Mouse (Mus musculus) R1 (cell line): ENCODE measurements around the gene Tdrkh.

Experiments used
- DNase-seq: peaks from one replicate; pipeline ENCODE4 v3.0.0-alpha.2; 2018; ENCODE audit warnings: low read depth, low spot score

The Tdrkh gene

DNA sequence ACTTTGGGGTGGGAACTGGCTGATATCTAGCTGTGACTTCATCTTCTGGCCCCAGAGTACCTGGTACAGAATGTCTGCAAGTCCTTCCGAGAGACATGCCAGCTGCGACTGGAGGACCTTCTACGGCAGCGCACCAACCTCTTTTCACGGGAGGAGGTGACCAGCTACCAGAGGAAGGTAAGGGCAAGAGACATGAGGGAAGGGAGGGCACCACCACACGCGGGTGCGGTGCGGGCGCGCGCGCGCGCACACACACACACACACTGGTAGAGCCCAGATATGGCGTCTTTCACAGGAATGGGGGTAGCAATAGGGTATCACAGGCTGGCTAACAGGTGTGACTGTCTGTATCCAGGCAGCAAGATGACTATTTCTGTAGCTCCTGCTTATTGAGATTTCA is 23.7 kb upstream of the Tdrkh start:
- no peak for DNase-seq

DNA sequence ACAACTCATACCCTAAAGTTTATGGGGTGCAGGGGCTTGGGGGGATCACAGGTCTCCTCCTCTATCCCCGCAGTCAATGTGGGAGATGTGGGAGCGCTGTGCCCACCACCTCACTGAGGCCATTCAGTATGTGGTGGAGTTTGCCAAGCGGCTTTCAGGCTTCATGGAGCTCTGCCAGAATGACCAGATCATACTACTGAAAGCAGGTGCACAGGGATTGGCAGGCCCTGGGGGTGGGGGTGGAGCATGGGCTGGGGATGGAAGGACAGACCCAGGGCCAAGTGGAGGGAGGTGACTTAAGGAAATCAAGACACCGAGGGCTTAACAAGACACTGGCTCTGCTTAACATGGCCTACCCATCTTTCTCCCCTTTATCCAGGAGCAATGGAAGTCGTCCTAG is 22.1 kb upstream of the Tdrkh start:
- DNase-seq = no peak

DNA sequence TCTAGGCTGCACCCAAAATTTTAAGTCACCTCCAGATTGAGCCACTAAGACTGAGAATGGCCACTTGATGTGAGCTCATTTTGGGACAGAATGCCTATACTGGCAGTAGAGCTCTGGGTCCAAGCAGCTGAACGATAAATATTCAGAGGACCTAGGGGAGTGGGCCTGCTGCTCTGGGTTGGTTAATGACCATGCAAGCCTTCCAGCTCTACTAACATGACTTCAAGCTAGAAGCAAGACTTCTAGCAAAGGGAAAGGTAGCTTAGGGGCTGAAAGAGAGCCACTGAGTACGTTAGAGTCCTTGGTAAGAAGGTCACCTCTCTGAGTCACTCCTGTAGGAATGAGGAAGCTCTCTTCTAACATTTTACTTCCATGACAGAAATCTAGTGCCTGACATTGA is 20.9 kb upstream of the Tdrkh start:
- DNase-seq = no peak

DNA sequence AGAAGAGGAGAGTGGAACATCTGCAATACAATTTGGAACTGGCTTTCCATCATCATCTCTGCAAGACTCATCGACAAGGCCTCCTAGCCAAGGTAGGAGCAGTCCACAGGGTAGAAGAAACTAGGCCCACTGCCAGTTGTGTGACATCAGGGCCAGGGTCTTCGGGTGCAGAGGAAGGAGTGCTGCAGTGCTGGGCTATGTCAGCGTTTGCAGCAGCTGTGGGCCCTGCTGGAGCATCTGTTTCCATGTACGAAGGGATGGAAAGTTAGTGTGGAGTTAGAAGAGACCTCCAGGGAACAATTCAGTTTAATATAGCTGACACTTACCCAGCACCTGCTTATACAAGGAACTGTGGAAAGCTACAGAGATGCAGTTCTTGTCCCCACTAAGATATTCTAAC is 20.0 kb upstream of the Tdrkh start:
- no peak for DNase-seq

DNA sequence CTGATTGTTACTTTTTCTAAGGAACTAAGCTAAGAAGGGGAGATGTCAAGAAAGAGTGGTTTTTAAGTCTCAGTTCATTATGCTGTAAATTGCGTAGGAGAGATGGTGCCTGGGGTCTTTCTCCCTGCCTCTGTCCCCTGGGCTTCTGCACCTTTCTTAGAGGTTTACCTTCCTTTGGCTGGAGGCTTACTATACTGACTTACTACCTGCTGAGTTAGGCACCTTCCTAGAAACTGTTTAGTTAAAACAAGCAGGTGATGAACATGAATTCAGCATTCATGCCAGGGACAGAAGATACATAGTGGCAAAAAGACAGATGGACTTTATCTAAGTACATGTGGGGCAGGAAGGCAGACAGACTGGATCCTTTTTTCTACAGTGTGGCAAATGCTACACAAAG is 16.7 kb upstream of the Tdrkh start:
- no peak for DNase-seq

DNA sequence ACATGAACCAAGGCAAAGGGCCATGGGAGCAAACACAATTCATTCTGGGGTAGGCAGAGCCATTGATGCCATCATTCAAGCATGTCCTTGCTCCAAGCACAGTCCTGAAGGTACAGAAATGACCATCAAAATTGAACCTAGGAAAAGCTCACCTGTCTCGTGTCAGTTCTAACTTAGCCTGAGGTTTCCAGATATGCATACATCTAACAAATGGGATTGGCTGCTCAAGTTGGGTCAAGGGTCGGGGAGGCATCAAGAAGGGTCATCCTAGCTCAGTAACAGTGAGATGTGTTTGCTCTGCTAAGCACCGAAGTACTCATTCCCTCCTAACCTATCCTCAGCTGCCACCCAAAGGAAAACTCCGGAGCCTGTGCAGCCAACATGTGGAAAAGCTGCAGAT is 16.2 kb upstream of the Tdrkh start:
- no peak for DNase-seq

DNA sequence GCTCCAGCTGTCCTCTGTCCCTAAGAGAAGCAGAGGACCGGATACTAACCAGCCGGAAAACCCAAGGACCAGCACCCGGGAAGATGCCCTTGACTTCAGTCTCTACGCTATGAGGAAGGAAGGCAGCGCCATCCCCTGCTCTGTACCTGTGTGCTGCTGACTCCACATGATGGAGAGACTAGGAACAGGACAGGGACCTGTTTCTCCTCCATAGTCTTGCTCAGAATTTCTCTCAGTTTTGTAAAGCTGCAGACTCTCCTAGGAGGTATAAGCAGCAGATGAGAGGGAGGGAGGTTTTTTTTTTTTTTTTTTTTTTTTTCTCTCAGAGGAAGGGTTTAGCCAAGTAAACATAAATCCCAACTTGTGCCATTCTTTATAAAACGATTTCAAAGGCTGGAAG is 14.9 kb upstream of the Tdrkh start, which contains the start of gene Lingo4:
Gene Lingo4, plus strand, starts transcription at position 301 of the 400 bp plus-strand sequence.
- DNase-seq = no peak

DNA sequence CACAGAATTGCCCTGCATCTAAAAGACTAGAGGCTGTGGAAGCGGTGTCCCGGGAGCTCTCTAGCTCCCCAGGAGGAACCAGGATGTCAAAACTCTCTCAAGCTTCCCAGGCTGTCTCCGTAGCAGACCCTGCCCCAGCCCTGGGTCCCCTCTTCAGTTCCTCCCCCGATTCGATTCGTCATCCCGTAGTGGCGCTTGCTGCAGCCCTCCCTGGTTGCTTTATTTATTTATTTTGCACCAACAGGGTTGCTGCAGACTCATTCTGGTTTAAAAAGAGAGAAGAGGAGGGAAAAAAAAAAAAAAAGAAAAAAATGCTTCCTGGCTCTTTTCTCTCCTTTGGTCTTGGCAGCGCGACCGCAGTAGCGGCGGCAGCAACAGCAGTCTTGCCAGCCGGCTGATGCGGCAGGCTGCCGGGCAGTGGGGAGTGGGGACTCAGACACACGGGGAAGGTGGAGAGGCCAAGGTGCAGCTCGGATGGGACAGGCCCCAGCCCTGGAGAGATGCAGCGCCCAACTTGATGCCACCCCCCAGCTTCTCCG is 14.1 kb upstream of the Tdrkh start:
- no peak for DNase-seq

DNA sequence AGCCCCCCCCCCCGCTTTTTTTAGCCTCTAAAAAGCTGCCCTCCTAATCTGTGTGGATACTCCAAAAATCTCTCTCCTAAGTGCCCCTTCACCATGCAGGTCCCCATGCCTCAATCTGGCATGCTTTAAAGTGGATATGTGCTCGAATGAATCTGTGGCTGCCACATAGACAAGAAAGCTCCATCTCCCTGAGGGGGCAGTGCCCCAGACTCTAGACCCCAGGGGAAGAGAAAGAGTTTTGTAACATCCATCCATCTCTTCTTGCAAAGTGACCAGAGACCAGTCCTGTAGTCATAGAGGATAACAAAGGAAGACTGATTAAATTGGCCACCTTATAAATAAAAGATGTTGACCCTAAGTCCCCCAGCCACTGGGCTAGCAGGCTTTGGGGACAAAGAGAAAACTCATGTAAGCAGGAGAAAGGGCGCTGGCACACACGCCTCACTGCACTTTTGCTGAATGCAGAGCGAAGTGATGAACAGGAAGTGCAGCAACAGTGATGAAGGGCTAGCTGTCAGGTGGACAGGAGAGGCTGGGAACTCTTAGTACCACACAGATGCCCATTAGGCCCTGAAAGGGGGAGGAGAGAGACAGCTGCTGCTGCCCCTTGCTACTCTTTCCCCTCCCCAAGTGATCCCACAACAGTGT is 13.3 kb upstream of the Tdrkh start:
- DNase-seq = no peak

DNA sequence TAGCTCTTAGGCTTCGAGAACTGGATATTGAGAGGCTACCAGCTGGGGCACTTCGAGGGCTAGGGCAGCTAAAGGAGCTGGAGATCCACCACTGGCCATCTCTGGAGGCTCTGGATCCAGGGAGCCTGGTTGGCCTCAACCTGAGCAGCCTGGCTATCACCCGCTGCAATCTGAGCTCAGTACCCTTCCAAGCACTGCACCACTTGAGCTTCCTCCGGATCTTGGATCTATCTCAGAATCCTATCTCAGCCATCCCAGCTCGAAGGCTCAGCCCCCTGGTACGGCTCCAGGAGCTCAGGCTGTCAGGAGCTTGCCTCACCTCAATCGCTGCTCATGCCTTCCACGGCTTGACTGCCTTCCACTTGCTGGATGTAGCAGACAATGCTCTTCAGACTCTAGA is 10.6 kb upstream of the Tdrkh start:
- no peak for DNase-seq

DNA sequence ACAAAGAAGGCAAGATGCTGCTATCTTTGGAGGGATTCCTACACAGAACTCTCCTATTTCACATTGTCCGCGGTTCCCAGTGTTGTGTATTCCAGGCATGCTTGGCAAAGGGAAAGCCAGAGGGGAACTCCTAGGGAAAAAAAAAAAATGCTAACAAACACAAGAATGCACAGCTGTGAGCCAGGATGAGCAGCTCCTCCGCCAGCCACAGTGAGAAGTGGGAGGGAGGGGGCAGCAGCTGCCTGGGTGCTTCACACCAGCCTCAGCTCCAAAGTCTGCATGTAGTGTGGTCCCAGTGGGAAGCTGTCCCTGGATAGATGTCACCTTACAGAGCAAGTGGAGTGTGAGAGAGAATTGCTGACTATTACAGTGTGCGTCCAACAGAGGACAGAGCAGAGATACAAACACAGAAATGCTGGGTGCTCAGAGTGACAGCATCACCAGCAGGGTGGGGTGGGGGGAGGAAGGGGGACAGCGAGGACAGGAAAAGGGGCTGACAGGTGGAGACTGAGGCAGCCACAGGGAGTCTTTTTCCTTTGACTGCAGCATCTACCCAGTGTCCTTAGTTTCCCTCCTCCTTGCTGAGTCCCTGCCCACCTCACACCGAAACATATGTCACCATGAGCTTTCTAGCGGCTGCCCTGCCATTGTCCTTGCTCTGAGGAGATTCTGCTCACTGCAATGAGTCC is 8.6 kb upstream of the Tdrkh start:
- DNase-seq = no peak

DNA sequence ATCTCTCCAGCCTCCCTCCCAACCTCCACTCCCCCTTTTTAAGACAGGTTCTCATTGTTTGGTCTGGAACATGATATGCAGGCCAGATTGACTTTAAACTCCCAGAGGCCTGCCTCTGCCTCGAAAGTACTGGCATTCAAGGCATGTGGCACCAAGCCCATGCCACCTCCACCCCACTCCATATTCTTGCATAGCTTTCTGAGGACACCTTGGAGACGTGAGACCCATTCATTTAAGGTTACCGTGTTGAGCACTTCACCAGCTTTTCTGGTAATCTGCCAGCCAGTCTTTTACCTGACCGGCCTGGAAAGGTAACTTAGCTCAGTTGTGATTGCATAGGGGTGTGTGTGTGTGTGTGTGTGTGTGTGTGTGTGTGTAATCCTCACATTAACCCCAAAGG is 7.5 kb upstream of the Tdrkh start:
- DNase-seq = no peak

DNA sequence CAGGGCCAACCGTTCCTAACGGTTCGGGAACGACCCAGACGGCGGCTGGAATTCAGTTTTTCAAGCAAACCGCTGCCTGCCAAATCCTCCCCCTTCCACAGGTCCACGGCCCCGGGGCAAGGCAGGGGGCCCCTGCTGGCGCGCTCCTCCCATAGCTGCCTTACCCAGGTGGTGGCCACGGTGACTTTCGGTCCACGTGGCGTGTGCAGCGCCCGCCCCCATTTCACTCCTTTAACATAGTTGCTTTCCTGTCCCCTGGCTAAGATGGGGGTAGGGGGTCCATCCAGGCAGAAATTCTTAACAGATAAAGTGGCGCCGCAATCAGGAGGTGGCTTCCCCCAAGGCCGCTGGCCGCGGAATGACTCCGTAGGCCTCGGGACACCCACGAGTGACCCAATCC is 543 bp upstream of the Tdrkh start:
- no peak for DNase-seq

DNA sequence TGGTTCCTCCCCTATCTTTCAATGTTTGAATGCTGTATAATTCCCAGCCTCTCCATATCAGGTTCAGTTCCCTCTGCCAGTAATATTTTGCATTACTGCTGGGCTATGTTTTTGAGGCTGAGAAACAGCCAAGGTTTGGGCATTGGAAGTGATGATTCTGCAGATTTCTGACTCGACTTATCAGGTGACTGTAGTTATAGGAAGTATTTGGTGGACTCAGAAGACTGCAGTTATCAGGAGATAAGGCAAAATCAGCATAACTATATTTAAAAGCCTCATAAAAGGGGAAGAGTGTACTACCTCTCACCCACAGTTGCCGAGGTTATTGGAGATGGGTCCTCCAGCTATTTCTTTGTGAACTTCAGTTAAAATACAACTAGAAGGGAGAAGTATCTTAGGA is 17.9 kb downstream of the Tdrkh start:
- DNase-seq = no peak

DNA sequence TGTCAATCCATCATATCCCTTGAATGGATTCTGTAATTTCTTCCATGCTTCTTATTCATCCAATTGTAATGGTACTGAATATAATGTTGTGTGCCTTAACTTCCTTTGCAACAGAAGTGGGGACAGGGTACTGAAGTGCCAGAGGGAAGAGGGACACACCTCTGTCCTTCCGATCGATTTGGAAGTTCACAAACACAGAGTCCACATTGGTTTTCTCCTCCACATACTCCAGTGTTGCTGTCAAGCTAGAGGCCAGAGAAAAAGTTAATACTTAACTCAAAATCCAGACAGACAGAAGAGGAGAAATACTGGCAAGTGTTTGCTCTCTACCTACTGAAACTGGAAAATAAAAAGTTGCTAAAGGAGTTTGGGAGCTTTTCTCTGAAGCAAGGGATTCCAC is 21.2 kb downstream of the Tdrkh start:
- no peak for DNase-seq

DNA sequence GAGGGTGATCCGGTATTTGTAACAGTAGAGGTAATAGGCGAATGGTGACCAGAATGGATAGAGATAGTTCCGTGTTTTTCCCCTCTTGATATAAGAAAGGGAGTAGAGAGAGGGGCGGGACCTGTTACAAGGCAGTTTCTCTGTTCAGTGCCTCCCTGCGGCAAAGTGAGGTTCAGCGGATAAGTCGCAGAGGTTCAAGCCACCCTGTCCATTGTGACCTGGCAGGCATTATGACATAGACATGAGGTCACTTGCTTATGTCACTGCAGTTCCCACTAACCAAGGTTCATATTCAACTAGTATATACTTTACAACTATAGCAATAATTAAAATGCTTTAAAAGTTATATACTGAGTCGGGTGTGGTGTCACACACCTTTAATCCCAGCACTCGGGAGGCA is 23.3 kb downstream of the Tdrkh start:
- DNase-seq = no peak

DNA sequence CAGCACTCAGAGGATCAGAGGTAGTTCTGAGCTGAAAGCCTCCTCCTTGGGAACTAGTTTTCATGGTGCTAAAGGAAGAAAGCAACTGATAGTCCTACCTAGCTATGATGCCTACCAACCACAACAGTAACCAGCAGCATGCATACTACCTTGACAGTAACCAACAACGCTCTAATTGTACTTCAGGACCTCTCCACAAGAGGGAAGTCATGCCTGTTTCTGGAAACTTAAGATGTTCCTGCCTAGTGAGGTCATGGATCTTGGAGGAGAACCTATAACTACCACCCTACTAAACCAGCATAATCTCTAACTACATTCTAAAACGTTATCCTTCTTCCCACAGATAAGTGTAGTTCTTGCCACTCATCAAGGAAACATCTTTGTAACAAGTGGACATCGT is 28.1 kb downstream of the Tdrkh start:
- DNase-seq = peak; percentile 52

DNA sequence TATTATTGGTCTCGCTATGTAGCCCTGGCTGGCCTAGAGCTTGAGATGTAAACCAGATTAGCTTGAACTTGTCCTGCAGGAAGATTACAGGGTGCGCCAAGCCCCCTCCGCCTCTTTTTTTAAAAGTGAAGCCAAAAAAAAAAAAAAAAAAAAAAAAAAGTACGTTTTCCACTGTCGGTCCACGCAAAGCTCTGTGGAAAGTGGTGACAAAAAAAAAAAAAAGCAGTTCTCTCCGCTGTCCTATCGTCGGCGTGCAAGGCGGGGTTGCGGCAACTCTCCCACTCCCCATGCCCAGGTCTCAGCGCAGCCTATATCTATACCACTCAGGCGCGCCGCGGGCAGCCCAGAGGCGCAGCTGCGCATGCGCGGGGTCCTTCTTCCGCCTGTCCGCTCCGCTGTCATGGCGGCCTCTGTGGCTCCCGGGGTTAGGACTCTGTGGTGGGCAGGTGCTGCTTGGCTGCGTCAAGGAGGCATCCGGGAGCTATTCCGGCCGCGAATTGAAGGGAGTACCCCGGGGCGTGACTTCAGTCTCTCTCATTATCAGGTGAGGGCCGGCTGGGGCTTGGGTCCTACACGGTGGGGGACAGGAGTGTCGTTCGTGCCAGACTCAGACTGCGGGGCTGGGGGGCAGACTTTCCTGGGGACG is 30.0 kb downstream of the Tdrkh start, which contains the start of gene Mrpl9:
Gene Mrpl9, plus strand, starts transcription at position 368 of the 646 bp plus-strand sequence.
- peak; percentile 95 for DNase-seq

DNA sequence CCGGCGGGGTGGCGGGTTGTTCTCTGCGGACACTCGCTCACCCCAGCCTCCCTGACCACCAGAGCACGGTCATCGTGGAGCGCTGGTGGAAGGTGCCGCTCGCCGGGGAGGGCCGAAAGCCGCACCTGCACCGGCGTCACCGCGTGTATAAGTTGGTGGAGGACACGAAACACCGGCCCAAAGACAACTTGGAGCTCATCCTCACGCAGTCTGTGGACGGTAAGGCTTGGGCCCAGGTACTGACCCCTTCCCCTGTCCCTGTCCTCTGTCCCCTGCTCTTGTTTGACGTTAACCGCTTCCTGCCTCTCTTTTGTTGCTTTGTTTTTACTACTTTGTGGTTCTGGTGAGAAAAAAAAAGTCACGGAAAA is 30.5 kb downstream of the Tdrkh start, which contains the start of gene Oaz3:
Gene Oaz3, minus strand, starts transcription at position 319 of the 368 bp plus-strand sequence.
- DNase-seq = no peak

DNA sequence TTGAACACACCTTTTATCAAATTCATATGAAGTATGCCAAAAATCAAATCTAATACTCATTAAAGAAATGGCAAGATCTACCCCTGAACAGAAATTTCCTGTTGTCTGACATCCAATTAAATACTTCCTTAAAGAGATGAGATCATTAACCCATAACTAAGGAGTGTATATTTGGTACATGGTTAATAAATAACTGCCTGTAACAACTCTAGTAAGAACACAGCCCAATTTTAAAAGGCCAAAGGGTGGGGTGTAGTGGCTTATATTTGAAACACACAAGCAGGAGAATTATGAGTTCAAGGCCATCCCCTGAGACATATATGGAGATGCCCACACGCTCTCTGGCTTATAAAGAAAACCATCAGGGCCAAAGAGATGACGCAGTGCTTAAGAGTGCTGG is 36.3 kb downstream of the Tdrkh start:
- no peak for DNase-seq

DNA sequence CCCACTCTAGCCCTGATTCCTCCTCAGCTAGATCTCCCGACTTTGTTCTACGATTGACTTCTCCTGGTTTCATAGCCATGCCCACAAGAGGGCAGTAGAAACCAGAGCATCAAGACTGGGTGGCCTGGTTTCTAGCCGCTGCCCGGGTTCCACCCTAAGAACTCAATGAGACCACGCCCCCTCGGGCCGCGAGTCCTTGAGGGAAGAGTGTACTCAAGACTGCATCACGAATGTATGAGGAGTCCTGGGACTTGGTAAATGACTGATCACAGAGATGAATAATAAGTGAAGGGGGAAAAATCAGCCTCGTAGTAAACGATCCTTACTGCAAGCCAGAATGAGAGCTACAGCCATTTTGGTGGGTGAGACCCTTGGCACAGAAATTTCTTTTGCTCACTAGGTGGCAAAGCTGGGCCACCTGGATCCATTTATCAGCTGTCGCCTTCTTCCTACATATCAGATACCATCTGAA is 43.5 kb downstream of the Tdrkh start:
- DNase-seq = peak; percentile 94

DNA sequence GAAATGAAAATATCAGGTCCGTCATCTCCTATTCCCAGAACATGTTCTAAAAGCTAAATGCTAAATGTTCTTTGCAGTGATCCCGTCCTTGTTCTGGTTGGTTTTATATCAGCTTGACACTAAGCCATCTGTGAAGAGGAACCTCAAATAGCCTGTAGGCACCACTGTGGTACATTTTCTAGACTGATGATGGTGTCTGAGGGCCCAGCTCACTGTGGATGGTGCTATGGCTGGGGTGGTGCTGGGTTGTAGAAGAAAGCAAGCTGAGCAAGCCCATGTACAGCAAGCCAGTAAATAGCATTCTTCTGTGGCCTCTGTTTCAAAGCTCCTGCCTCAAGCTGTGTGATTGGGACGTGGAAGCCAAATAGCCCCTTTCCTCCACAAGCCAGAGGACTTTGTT is 44.0 kb downstream of the Tdrkh start:
- DNase-seq = no peak

DNA sequence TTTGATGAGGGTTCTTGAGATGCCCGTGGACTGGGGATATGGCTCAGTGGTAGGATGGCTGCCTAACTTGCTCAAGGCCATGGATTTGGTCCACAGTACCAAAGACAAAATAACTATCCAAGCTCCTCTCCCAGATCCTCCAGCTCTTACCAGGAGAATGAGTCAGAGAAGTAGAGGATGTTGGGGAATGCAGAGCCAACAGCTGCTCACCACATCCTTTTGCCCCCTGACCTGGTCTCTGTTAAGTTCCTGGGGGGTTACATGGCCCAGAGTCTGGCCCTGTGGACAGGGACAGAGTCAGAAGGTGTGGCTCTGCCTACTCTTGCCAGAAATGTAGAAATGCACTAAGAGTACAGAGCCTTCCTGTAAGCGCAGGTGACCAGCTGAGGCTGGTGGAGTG is 46.8 kb downstream of the Tdrkh start:
- DNase-seq = no peak
